Mouse (Mus musculus): ENCODE results near the gene Rgl2.

The Rgl2 gene

DNA sequence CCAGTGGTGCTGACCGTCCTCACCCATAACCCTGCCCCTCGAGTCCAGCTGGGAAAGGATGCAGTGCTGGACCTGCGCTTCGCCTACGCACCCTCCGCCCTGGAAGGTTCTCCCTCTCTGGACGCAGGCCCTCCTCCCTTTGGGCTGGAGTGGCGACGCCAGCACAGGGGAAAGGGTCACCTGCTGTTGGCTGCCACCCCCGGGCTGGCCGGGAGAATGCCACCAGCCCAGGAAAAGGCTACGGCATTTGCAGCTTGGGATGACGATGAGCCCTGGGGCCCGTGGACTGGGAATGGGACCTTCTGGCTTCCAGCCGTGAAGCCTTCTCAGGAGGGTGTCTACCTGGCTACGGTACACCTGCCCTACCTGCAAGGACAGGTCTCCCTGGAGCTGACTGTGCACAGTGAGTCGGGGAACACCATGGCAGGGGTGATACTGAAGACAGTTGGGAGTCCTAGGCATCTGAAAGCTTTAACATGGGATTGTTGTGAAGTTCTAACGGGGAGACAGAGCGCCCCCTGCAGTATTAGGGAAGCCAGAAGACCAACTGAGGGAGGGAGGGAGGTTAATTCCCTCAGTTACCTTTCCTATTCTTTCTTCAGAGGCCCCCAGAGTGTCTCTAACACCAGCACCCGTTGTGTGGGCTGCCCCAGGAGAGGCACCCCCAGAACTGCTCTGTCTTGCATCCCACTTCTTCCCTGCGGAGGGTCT, 3.8 kb upstream of the Rgl2 start:
- DNase-seq (ENCODE audit: low spot score), result no peak

DNA sequence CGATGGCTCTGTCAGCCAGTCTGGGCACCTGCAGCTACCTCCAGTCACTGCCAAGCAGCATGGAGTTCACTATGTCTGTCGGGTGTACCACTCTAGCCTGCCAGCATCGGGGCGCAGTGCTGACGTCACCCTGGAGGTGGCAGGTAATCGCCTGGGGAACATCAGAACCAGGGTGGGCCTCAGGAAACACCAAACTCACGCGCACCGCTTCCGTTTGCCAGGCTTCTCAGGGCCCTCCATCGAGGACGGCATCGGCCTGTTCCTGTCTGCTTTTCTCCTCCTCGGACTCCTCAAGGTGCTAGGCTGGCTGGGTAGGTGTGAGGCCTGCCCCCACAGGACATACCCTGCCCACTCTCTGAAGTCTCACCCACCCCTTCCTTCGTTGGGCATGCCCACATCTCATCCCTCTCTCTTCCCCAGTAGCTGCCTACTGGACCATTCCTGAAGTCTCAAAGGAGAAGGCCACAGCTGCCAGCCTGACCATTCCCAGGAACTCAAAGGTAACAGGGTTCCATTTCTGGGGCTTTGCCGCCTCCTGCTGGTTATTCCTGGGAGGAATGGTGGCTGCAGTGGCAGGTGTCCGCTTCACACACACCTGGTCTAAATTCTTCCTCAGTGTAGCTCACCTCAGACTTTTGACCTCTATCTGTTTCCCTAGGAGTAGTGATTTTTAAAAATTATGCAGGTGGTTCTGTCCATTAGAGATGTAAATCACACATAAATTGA, 3.0 kb upstream of the Rgl2 start:
- DNase-seq (ENCODE audit: low spot score), result no peak

DNA sequence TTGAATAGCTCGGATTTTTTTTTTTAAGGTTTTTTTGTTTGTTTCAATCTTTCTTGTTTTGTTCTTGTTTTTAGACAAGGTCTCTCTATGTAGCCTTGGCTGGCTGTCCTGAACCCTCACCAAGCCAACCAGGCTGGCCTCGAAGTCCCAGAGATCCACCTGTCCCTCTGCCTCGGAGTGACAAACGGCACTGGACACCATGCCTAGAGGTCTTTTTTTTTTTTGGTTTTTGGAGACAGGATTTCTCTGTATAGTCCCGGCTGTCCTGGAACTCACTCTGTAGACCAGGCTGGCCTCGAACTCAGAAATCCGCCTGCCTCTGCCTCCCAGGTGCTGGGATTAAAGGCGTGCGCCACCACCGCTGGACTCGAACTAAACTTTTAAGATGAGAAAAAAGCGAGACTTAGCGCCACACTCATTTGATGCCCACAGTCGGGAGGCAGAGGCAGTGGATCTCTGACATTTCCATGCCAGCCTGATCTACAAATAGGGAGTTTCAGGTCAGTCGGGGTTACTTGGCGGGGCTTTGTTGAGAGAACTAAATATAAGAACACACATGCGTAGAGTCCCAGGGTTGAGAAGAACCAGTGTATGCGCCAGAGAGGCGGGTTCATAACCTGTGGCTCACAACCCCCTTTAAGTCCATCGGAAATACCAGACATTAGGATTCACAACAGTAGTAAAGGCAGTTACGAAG, 944 bp upstream of the Rgl2 start:
- DNase-seq (ENCODE audit: low spot score), result no peak

DNA sequence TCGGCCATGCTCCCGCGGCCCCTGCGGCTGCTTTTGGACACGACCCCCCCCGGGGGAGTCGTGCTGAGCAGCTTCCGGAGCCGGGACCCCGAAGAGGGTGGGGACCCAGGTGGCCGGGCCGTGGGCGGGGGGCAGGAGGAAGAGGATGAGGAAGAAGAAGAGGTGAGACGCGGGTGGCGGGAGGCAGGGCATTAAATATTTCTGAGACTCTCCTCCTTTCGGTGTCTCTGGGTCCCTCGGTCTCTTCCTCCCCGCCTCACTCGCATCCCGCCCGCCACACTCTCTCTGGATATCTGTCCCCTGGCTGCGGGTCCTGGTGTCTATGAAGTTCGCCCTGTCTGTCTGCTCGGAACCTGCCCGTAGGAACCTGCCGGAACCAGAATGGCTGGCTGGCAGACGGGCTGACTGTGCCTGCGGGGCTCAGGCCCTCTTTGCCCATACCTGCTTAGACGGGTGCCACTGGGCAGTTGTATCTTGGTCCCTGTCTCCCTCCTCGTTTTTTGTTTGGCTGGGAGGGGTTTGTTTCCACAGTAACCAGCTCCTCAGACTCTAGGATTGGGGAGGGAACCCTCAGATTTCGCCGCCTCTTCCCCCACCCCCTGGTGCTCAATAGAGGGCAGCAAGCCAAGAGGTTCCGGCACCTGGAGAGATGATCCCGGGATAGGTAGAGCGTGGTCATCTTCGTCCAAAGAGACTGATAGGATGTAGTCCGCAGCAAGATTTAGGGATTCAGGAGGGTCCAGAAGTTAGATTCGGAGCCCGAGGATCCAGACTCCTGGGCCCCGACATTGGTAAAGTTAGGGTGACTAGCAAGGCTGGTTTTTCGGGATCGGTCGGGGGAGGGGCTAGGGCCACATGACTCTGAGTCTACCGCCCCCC, 1.2 kb downstream of the Rgl2 start:
- no peak for DNase-seq (ENCODE audit: low spot score)

DNA sequence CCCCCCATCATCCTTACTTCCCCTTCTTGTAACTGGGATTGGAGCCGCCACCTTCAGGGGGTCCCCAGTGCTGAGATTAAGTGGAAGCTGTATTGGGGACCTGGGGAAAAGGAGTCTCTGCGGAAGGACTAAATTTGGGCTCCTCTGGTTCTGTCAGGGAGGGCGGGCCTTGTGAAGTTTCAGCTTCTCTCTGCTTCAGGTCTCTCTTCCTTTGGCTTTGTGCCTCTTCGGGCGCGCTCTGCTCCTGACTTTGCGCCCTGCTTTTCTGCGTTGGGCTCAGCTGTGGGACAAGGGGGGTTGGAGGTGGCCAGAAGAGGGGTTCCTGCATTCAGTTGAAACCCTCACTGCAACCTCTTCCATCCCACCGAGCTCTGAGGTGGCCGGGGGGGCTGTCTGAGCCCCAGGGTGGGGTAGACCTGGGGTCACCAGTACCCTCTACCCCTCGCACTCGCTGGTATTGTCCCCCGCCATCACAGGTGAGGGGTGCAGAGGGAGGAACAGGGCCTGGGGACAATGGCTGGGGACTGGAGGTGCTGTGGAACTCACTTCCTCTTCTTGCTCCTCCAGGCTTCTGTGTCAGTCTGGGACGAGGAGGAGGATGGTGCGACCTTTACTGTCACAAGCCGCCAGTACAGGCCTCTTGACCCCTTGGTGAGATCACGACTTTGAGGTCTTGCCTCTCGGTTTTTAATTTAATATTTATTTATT, 2.0 kb downstream of the Rgl2 start:
- DNase-seq (ENCODE audit: low spot score), result no peak

DNA sequence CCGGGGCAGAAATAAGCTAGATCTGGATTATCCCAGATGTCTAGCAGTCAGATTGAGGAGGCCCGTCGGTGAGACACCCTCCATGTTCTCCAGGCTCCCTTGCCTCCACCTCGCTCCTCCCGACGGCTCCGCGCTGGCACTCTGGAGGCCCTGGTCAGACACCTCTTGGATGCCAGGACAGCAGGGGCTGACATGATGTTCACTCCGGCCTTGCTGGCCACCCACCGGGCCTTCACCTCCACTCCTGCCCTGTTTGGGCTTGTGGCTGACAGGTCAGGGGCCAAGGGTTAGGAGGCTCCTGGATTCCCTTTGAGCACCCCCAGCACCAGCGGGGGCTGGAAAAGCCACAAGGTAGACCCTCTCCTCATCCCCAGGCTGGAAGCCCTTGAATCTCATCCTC, 2.6 kb downstream of the Rgl2 start:
- no peak for DNase-seq (ENCODE audit: low spot score)

DNA sequence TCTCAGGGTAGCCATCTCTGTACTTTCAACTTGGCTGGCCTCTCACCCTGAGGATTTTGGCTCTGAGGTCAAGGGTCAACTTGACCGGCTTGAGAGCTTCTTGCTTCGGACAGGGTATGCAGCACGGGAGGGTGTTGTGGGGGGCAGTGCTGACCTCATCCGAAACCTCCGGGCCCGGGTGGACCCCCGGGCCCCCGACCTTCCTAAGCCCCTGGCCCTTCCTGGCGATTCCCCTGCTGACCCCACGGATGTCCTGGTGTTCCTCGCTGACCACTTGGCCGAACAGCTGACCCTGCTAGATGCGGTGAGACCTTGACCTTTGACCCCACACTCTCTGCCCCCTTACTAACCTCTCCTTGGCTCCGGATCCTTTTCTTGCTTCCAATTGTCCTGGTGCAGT, 3.1 kb downstream of the Rgl2 start:
- no peak for DNase-seq (ENCODE audit: low spot score)

DNA sequence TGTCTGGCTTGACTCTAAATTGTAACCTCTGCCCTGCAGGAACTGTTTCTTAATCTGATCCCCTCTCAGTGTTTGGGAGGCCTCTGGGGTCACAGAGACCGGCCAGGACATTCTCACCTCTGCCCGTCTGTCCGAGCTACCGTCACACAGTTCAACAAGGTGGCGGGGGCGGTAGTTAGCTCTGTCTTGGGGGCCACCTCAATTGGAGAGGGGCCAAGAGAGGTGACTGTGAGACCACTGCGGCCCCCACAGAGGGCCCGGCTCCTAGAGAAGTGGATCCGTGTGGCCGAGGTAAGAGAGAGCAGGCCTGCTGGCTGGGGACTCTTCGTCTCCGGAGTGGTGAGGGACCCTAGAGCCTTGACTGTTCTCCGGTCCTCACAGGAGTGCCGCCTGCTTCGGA, 3.6 kb downstream of the Rgl2 start:
- DNase-seq (ENCODE audit: low spot score), result no peak

DNA sequence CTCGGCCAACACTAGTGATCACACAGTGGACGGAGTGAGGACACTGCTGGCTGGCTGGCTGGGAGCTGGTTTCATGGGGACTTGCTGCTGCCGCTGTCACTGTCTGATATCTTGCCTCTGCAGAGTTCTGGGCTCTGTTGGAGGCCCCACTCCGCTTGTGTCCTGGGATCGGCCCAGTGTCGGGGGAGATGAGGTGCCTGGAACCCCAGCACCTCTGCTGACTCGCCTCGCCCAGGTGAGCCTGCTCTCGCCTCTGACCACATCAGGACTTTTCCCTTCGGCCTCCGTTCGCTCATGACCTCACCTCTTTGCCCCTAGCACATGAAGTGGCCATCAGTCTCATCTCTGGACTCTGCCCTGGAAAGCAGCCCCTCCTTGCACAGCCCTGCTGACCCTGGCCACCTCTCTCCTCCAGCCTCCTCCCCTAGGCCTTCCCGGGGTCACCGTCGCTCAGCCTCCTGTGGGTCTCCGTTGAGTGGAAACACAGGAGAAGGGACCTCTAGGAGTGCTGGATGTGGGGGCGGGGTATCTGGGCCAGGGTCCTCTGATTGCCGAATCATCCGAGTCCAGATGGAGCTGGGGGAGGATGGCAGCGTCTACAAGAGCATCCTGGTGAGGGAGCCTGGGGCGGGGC, 6.2 kb downstream of the Rgl2 start:
- DNase-seq (ENCODE audit: low spot score), result no peak

DNA sequence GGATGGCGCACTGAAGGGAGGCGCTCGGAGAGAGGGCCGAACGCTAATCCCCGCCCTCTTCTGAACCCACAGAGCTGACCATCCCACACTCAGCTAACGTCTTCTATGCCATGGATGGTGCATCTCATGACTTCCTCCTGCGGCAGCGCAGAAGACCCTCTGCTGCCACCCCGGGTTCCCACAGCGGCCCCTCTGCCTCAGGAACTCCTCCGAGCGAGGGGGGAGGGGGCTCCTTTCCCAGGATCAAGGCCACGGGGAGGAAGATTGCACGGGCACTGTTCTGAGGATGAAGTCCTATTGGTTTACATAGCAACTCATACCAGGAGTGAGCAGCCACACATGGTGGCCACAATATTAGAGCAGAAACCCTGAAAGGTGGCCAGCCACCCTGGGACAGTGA, 7.7 kb downstream of the Rgl2 start:
- DNase-seq (ENCODE audit: low spot score), result no peak

DNA sequence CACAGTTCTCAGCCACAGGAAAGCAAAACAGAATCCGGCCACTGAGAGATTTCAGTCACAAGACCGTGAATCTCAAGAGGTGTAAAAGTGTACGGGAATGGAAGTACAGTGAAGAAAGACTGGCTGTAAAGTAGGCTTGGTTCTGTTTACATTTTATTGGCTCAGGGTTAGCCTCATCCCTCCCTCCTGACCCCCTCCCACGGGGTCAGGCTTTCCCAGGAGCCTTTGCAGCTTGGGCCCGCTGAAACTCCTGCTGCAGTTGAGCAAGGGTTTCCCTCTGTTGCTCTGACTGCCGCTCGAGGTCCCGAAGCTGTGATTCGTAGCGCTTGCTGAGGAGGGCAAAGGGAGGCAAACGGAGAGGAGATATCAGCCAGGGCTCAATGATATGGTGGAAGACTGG, 9.4 kb downstream of the Rgl2 start:
- no peak for DNase-seq (ENCODE audit: low spot score)

DNA sequence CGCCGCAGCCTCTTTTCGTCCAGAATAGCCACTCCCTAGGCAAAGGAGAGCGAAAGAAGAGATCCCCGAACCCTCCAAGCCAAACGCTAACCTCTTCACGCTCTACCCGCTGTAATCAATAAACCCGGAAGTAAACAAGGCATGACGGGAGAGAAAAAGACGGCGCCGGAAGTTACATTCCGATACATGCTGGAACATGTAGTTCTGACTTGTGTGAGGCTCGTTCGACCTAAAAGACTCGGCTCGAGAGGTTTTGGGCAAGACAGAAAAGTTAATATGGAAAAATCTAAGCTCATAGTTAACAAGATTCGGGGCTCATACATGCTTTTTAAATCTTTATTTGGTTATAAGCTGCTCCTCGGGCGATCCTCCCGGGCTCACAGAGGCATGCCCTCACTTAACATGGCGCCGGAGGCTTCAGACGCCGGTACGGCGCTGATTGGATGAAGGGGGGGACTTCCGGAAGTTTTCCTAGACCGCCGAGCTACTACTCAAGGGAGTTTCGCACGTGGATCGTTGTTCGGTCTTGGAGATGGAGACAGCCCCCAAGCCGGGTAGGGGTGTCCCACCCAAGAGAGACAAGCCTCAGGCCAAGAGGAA, 11.0 kb downstream of the Rgl2 start, which contains the start of the genes Pfdn6 and Wdr46:
Gene Pfdn6 (minus strand): TSS at position 138 of the 600 bp plus-strand sequence.
Gene Wdr46 (plus strand): TSS at position 455 of the 600 bp plus-strand sequence.
- no peak for DNase-seq (ENCODE audit: low spot score)

DNA sequence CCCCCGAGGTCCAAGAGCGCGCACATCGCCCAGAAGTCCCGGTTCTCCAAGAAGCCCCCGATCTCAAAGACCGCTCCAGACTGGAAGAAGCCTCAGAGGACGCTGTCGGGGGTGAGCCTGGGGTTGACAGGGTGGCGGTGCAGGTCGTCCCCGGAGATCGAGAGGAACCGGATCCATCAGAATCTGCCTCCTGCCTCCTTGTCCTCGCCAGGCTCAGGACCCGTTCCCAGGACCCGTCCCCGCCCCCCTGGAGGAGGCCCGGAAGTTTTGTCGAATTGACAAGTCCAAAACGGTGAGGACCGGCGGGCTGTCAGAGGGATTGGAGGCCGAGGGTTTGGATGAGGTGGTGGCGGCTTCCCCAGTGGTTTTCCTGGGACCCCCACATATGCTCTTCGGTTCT, 11.6 kb downstream of the Rgl2 start:
- DNase-seq (ENCODE audit: low spot score), result no peak

DNA sequence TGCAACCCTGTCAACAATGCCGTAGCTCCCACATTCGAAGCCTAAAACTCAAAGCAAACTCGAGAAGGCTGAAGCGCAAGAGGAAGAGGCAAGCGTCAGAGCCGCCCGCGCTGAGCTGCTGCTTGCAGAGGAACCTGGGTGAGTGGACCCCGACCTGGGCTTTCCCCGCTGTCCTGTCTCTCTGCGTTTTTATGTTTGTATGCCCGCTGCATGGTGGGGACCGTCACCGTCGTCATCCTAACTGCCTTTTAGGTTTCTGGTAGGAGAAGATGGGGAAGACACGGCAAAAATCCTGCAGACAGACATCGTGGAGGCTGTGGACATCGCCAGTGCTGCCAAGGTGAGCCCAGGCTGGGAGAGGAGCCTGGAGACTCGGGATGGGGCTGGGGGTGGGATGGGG, 12.0 kb downstream of the Rgl2 start:
- DNase-seq (ENCODE audit: low spot score), result no peak

DNA sequence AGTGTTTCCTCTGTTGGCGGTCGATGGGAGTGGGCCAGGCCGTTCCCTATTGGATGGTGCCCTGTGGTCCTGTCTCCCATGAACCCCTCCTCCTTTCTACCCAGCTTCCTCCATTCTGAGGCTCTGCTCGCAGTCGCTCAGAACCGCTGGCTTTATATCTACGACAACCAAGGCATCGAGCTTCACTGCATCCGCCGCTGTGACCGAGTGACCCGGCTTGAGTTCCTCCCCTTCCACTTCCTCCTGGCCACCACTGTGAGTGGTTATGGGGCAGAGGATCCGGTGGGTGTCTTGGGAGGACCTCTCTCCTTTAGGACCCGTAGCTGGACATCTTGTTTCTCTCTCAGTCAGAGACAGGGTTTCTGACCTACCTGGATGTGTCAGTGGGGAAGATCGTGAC, 14.1 kb downstream of the Rgl2 start:
- DNase-seq (ENCODE audit: low spot score), result no peak

DNA sequence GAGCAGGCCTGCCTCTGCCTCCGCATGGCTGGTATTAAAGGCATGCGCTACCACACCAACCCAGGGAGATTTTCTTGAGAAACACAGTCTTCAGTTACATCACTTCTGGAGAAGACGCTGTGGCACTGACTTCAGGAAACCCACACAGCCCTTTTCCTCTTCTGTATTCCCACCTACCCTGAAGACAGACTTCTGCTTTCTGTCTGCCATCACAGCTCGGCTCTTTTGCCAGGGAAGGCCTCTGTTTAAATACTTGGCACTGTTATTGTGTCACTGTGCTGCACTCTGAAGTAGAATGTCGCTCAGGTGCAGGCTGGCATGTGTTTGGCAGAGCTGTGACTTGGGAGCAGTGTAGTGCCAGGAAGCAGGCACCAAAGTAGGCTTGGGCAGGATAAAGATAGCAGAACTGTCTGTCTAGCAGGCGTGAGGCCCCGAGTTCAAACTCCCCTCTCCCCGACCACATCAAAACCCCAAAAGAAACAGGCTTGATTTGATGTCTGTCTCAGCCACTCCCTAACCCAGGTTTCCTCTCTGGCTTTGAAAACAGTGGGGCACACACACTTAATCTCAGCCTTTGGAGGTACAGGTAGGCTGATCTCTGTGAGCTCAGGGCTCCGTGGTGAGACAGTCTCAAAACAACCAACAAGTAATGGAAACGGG, 18.2 kb downstream of the Rgl2 start:
- DNase-seq (ENCODE audit: low spot score), result no peak

DNA sequence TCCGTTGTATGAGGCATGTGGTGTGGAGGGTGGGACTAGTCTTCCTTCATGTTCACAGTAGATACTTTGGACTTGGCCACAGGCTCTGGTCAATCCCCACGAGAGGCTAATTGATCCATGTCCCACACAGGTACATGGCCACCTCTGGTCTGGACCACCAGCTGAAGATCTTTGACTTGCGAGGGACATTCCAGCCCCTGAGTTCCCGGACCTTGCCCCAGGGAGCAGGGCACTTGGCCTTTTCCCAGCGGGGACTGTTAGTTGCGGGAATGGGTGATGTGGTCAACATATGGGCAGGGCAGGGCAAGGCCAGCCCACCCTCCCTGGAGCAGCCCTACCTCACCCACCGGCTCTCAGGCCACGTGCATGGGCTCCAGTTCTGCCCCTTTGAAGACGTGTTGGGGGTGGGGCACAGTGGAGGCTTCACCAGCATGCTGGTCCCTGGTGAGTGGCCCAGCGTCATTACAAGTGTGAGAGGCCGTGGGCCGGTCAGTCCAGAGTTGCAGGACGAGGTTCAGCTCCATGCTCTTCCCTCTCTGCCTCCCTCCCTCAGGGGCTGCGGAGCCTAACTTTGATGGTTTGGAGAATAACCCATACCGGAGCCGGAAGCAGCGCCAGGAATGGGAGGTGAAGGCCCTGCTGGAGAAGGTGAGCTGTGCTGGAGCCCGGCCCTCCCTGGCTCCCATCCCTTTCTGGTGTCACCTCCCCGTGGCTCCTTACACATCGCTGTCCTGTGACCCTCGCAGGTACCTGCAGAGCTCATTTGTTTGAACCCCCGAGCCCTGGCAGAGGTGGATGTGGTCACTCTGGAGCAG, 19.0 kb downstream of the Rgl2 start:
- no peak for DNase-seq (ENCODE audit: low spot score)

DNA sequence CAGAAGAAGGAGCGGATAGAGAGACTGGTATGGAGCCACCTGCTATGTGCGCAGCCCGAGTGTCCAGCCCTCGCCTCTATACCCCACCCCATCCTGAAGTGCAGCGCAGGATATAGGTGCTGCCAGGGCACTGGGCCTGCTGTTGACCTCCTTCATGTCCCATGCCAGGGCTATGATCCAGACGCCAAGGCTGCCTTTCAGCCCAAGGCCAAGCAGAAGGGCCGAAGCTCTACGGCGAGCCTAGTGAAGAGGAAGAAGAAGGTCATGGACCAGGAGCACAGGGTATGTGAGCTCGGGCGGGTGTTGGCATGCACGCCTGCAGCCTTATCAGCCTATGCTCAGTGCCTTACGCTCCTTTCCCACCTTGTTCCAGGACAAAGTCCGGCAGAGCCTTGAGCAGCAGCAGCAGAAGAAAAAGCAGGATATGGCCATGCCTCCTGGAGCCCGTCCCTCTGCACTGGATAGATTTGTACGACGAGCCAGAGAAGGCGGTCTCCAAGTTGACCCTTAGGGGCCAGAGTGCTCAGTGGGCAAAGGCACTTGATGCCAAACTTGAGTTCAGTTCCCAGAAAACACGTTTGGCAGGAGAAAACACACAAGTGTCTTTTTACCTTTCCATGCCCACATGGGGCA, 19.7 kb downstream of the Rgl2 start:
- no peak for DNase-seq (ENCODE audit: low spot score)
